Mouse (Mus musculus) lung, adult 2 months (tissue): ENCODE measurements around the gene Rbbp5.

ENCODE experiments used
- CTCF ChIP-seq: fragments of 200-500 bp; IDR thresholded peaks from 2 replicates; pipeline ENCODE4 v1.5.1; 2011; ENCODE audit warnings: mild to moderate bottlenecking, low read length, control low read depth; ENCODE audit not compliant: insufficient read depth
- POLR2A ChIP-seq: fragments of 200-500 bp; IDR thresholded peaks from 2 replicates; pipeline ENCODE4 v1.6.1; 2011; ENCODE audit warnings: low read depth, mild to moderate bottlenecking, control low read depth, low read length, borderline replicate concordance; ENCODE audit errors: extremely low read depth

- TF ChIP-seq CTCF = no peak
- no peak for TF ChIP-seq POLR2A
Measured at GRCm38 (mm10) chr1:132430818-132431217, 46.3 kb upstream of the Rbbp5 start.
